Mouse (Mus musculus) neutrophil, adult 59 days (primary cell): Measurements from ENCODE around the gene Ints7. TPM values are rescaled to one million over a fixed set of nuclear protein-coding genes. Genes with fewer than 3 reads are reported as not detected.

Experiments used
- total RNA-seq, 2 experiments: library from RNA; stranded (reverse); gene quantifications; 1 replicate in 1 of 2; 2 replicates in 1 of 2; pipeline ENCODE4 v1.2.4; 2023

The Ints7 gene
- total RNA-seq: 10 to 100 TPM; 27.0 to 32.1 TPM

GRCm38 (mm10) chr1:191575458-191576247 is at the start of gene Ints7, which contains the start of gene Dtl:
Gene Ints7, plus strand, starts transcription at chr1:191575636.
Gene Dtl, minus strand, starts transcription at chr1:191575544.

Other genes with a start within 250 kb of the Ints7 start
- gene Tmem206, start 249.7 kb upstream of the Ints7 start, total RNA-seq: 1 to 10 TPM; 3.1 to 4.7 TPM
- 100 to 1,000 TPM; 327 to 351 TPM for gene Ppp2r5a, start 172.4 kb upstream of the Ints7 start, total RNA-seq
- gene Dtl, start 92 bp upstream of the Ints7 start, total RNA-seq: 10 to 100 TPM; 33.9 to 36.3 TPM
- 10 to 100 TPM; 72.8 to 75.1 TPM for gene Lpgat1, start 142.2 kb downstream of the Ints7 start, total RNA-seq
- 10 to 100 TPM; 19.4 to 21.3 TPM for gene Nek2, start 245.8 kb downstream of the Ints7 start, total RNA-seq